Comparison of ENCODE assay signal across 8 mouse cellular contexts in genomic region chr16:4592909-4593875, GRCm38 (mm10). TPM values are rescaled to one million over a fixed set of nuclear protein-coding genes. Genes with fewer than 3 reads are reported as not detected.
DNase-seq lines count a peak whose midpoint lies in the region; ATAC-seq and TF ChIP-seq lines count a peak whose summit lies in the region.

No protein-coding gene starts in this region.

- no peaks in the 10 kb centered on the region for H3K36me3 ChIP-seq in spleen, adult 2 months (ENCODE audit: control insufficient read depth, insufficient read depth, low read length)
- 0 out of 2 replicates have a peak, but pooled peaks cover 3% of the 10 kb centered on the region for H3K36me3 ChIP-seq in forebrain, embryonic 14.5 days (ENCODE audit: control insufficient read depth, insufficient read depth, low read length)
- peaks cover 10% of the 10 kb centered on the region for H3K36me3 ChIP-seq in limb, embryonic 15.5 days
- H3K36me3 ChIP-seq in midbrain, embryonic 16.5 days (ENCODE audit: control insufficient read depth, insufficient read depth, low read length), result no peaks in the 10 kb centered on the region

- TF ChIP-seq CTCF in spleen, adult 2 months (IDR thresholded peaks at IDR 0.05; ENCODE audit: extremely low read depth, insufficient read depth, insufficient read length, insufficient replicate concordance), result no peak

- no peaks in the 10 kb centered on the region for H3K9me3 ChIP-seq in forebrain, embryonic 14.5 days (replicated peaks; ENCODE audit: control insufficient read depth, low read length)
- H3K9me3 ChIP-seq in limb, embryonic 15.5 days, result no peaks in the 10 kb centered on the region
- no peaks in the 10 kb centered on the region for H3K9me3 ChIP-seq in midbrain, embryonic 16.5 days (replicated peaks; ENCODE audit: control insufficient read depth, low read length, poor library complexity, severe bottlenecking)

- H3K4me1 ChIP-seq in spleen, adult 2 months (ENCODE audit: control insufficient read depth, insufficient read depth, insufficient read length), result no peaks in the 10 kb centered on the region; the same call in 1 of the 2 replicates
- H3K4me1 ChIP-seq in forebrain, embryonic 14.5 days (ENCODE audit: control insufficient read depth, insufficient read depth, low read length), result peaks cover 32% of the 10 kb centered on the region
- H3K4me1 ChIP-seq in limb, embryonic 15.5 days, result peaks cover 54% of the 10 kb centered on the region
- H3K4me1 ChIP-seq in midbrain, embryonic 16.5 days (ENCODE audit: control insufficient read depth, insufficient read depth, low read length), result peaks cover 41% of the 10 kb centered on the region

- H3K27me3 ChIP-seq in spleen, adult 2 months (ENCODE audit: control insufficient read depth, insufficient read depth, low read length), result peaks cover 12% of the 10 kb centered on the region
- H3K27me3 ChIP-seq in forebrain, embryonic 14.5 days (replicated peaks; ENCODE audit: control insufficient read depth, insufficient read depth, low read length), result no peaks in the 10 kb centered on the region
- H3K27me3 ChIP-seq in limb, embryonic 15.5 days, result no peaks in the 10 kb centered on the region
- no peaks in the 10 kb centered on the region for H3K27me3 ChIP-seq in midbrain, embryonic 16.5 days (ENCODE audit: control insufficient read depth, insufficient read depth, low read depth, low read length)

- ATAC-seq in cerebellum, adult (ENCODE audit: insufficient number of reproducible peaks, low FRiP score, low TSS enrichment), result peak; percentile 62; the same call in 1 of the 2 replicates
- no peak for ATAC-seq in forebrain, embryonic 14.5 days
- no peak for ATAC-seq in limb, embryonic 15.5 days (ENCODE audit: insufficient number of reproducible peaks, low FRiP score, low TSS enrichment, low read depth)
- no peak for ATAC-seq in midbrain, embryonic 16.5 days

- TF ChIP-seq POLR2A in spleen, adult 2 months (IDR thresholded peaks at IDR 0.05; ENCODE audit: low read depth, low read length), result no peak

- no peak overlapping the region for H3K27ac ChIP-seq in spleen, adult 2 months (ENCODE audit: insufficient read depth, low read length)
- H3K27ac ChIP-seq in forebrain, embryonic 14.5 days (ENCODE audit: low read depth, low read length), result peak overlapping the region; percentile 93
- H3K27ac ChIP-seq in limb, embryonic 15.5 days, result peak overlapping the region; percentile 96
- H3K27ac ChIP-seq in midbrain, embryonic 16.5 days (ENCODE audit: low read length), result peak overlapping the region; percentile 92

- peak overlapping the region; percentile 90 for H3K9ac ChIP-seq in forebrain, embryonic 14.5 days (ENCODE audit: low read length)
- peak overlapping the region; percentile 56 for H3K9ac ChIP-seq in limb, embryonic 15.5 days
- peak overlapping the region; percentile 84 for H3K9ac ChIP-seq in midbrain, embryonic 16.5 days (ENCODE audit: low read depth, low read length)

- DNase-seq in spleen, adult 2 months (ENCODE audit: low read depth in 1 of 2, low spot score in 2 of 2), result peak in 1 of 2 experiments; percentile 44
- DNase-seq in spleen, postnatal 4 days (ENCODE audit: low spot score in 2 of 2), result no peak
- peak; percentile 76 for DNase-seq in forebrain, embryonic 14.5 days (ENCODE audit: low spot score)
- peak; percentile 67 for DNase-seq in induced T-regulatory cell, adult 2 months (ENCODE audit: low read depth)
- DNase-seq in thymus, postnatal 4 days, result peak; percentile 73

- WGBS in spleen, adult 2 months, result 44% methylated on average over 32 of the region's 32 CpGs
- WGBS in forebrain, embryonic 14.5 days, result 14% methylated on average over 32 of the region's 32 CpGs
- 14% methylated on average over 32 of the region's 32 CpGs for WGBS in limb, embryonic 15.5 days
- 10% methylated on average over 32 of the region's 32 CpGs for WGBS in midbrain, embryonic 16.5 days

- H3K4me3 ChIP-seq in spleen, adult 2 months (ENCODE audit: extremely low read depth, insufficient read depth, insufficient read length), result peak overlapping the region; percentile 61; the same call in 1 of the 2 replicates
- peak overlapping the region; percentile 73 for H3K4me3 ChIP-seq in forebrain, embryonic 14.5 days (ENCODE audit: low read depth, low read length)
- peak overlapping the region; percentile 86 for H3K4me3 ChIP-seq in limb, embryonic 15.5 days
- peak overlapping the region; percentile 68 for H3K4me3 ChIP-seq in midbrain, embryonic 16.5 days (ENCODE audit: low read depth, low read length)

- H3K4me2 ChIP-seq in forebrain, embryonic 14.5 days (ENCODE audit: low read length), result peak overlapping the region; percentile 93
- peak overlapping the region; percentile 91 for H3K4me2 ChIP-seq in limb, embryonic 15.5 days
- H3K4me2 ChIP-seq in midbrain, embryonic 16.5 days (ENCODE audit: low read length), result peak overlapping the region; percentile 92

RNA-seq across cellular contexts. Expression of gene Glis2, which starts 1.3 kb away (rescaled TPM):
- 11.9 and 14.1 TPM in 2 replicates for polyA plus RNA-seq in spleen, adult 2 months (2012; rRNA removed)
- 9.0 and 10.0 TPM in 2 replicates for polyA plus RNA-seq in forebrain, embryonic 14.5 days (2014; fragmentation: Nextera tagmentation; extraction: Ambion mirVana)
- polyA plus RNA-seq in limb, embryonic 15.5 days (2015; fragmentation: Nextera tagmentation; extraction: Ambion mirVana), result 31.7 and 34.9 TPM in 2 replicates
- 13.0 and 14.0 TPM in 2 replicates for polyA plus RNA-seq in midbrain, embryonic 16.5 days (2015; fragmentation: Nextera tagmentation; extraction: Ambion mirVana)

RNA-seq across cellular contexts. Expression of gene Pam16, which starts 31.6 kb away (rescaled TPM):
- polyA plus RNA-seq in spleen, adult 2 months (2012; rRNA removed), result 8.2 and 9.5 TPM in 2 replicates
- 160 and 192 TPM in 2 replicates for polyA plus RNA-seq in forebrain, embryonic 14.5 days (2014; fragmentation: Nextera tagmentation; extraction: Ambion mirVana)
- polyA plus RNA-seq in limb, embryonic 15.5 days (2015; fragmentation: Nextera tagmentation; extraction: Ambion mirVana), result 75.8 and 83.1 TPM in 2 replicates
- 144 and 153 TPM in 2 replicates for polyA plus RNA-seq in midbrain, embryonic 16.5 days (2015; fragmentation: Nextera tagmentation; extraction: Ambion mirVana)

RNA-seq across cellular contexts. Expression of gene Tfap4, which starts 33.5 kb away (rescaled TPM):
- 5.6 and 8.7 TPM in 2 replicates for polyA plus RNA-seq in spleen, adult 2 months (2012; rRNA removed)
- polyA plus RNA-seq in forebrain, embryonic 14.5 days (2014; fragmentation: Nextera tagmentation; extraction: Ambion mirVana), result 9.1 and 12.0 TPM in 2 replicates
- 20.4 and 20.7 TPM in 2 replicates for polyA plus RNA-seq in limb, embryonic 15.5 days (2015; fragmentation: Nextera tagmentation; extraction: Ambion mirVana)
- 8.0 and 9.1 TPM in 2 replicates for polyA plus RNA-seq in midbrain, embryonic 16.5 days (2015; fragmentation: Nextera tagmentation; extraction: Ambion mirVana)

RNA-seq across cellular contexts. Expression of gene Vasn, which starts 46.5 kb away (rescaled TPM):
- 23.6 and 31.3 TPM in 2 replicates for polyA plus RNA-seq in spleen, adult 2 months (2012; rRNA removed)
- 2.1 and 2.8 TPM in 2 replicates for polyA plus RNA-seq in forebrain, embryonic 14.5 days (2014; fragmentation: Nextera tagmentation; extraction: Ambion mirVana)
- polyA plus RNA-seq in limb, embryonic 15.5 days (2015; fragmentation: Nextera tagmentation; extraction: Ambion mirVana), result 41.5 and 45.1 TPM in 2 replicates
- polyA plus RNA-seq in midbrain, embryonic 16.5 days (2015; fragmentation: Nextera tagmentation; extraction: Ambion mirVana), result 4.2 and 4.3 TPM in 2 replicates

RNA-seq across cellular contexts. Expression of gene Dnaja3, which starts 46.6 kb away (rescaled TPM):
- 11.0 and 12.1 TPM in 2 replicates for polyA plus RNA-seq in spleen, adult 2 months (2012; rRNA removed)
- polyA plus RNA-seq in forebrain, embryonic 14.5 days (2014; fragmentation: Nextera tagmentation; extraction: Ambion mirVana), result 39.7 and 47.4 TPM in 2 replicates
- 60.5 and 65.1 TPM in 2 replicates for polyA plus RNA-seq in limb, embryonic 15.5 days (2015; fragmentation: Nextera tagmentation; extraction: Ambion mirVana)
- 69.2 and 70.2 TPM in 2 replicates for polyA plus RNA-seq in midbrain, embryonic 16.5 days (2015; fragmentation: Nextera tagmentation; extraction: Ambion mirVana)

Comparison
In these comparisons a context has a peak if more than half of its experiments do, and no peak if none do; other contexts are left out.
1. DNase-seq: peak in forebrain, embryonic 14.5 days (single experiment), induced T-regulatory cell, adult 2 months (single experiment) and thymus, postnatal 4 days (single experiment); none in spleen, postnatal 4 days (0 of 2).
2. Peak in every context shown above with its lines, with median percentiles within 50 percentile points of each other: H3K4me3 ChIP-seq, H3K4me2 ChIP-seq and H3K9ac ChIP-seq.